Mouse (Mus musculus) intestine, embryonic 16.5 days (tissue): ENCODE results near the gene Arap1. TPM values are rescaled to one million over a fixed set of nuclear protein-coding genes. Genes with fewer than 3 reads are reported as not detected.

Source experiments
- ATAC-seq: fragments of 200-750 bp; cut with Nextera tagmentation; 2 replicates; pipeline ENCODE4 v1.8.0; 2017; ENCODE audit warnings: moderate TSS enrichment, moderate library complexity
- H3K27ac ChIP-seq: fragments of 300-500 bp; sonication (generic); 2 replicates; pipeline ENCODE4 v1.5.1; 2014; ENCODE audit warnings: mild to moderate bottlenecking, low read length
- H3K27me3 ChIP-seq: fragments of 300-500 bp; sonication (generic); replicated peaks from 2 replicates; pipeline ENCODE4 v1.6.1; 2014; ENCODE audit warnings: low read length, control low read depth, mixed read lengths; ENCODE audit not compliant: control insufficient read depth, insufficient read depth
- H3K36me3 ChIP-seq: fragments of 300-500 bp; sonication (generic); 2 replicates; pipeline ENCODE4 v1.6.1; 2014; ENCODE audit warnings: low read length, control low read depth; ENCODE audit not compliant: control insufficient read depth, insufficient read depth
- H3K4me1 ChIP-seq: fragments of 300-500 bp; sonication (generic); 2 replicates; pipeline ENCODE4 v1.6.1; 2014; ENCODE audit warnings: low read length, control low read depth, mixed read lengths; ENCODE audit not compliant: control insufficient read depth, insufficient read depth
- H3K4me2 ChIP-seq: fragments of 300-500 bp; sonication (generic); 2 replicates; pipeline ENCODE4 v1.6.1; 2014; ENCODE audit warnings: low read depth, low read length, control low read depth
- H3K4me3 ChIP-seq: fragments of 300-500 bp; sonication (generic); 2 replicates; pipeline ENCODE4 v1.5.1; 2014; ENCODE audit warnings: mild to moderate bottlenecking, low read length
- H3K9ac ChIP-seq: fragments of 300-500 bp; sonication (generic); 2 replicates; pipeline ENCODE4 v1.6.1; 2014; ENCODE audit warnings: low read depth, low read length
- H3K9me3 ChIP-seq: fragments of 300-500 bp; sonication (generic); 2 replicates; pipeline ENCODE4 v1.6.1; 2016; ENCODE audit warnings: low read length, control low read depth; ENCODE audit not compliant: control insufficient read depth
- WGBS: fragments of 180-500 bp; shearing (Covaris S2); extraction: QIAGEN DNeasy Blood & Tissue Kit; methylation state at CpG from one replicate; pipeline ENCODE4 v1.1.7; 2014; 5-methylcytosine and 5-hydroxymethylcytosine counted together
- polyA plus RNA-seq: library from polyadenylated mRNA; unstranded; fragments of >200 nt; fragmentation: Nextera tagmentation; extraction: Ambion mirVana; gene quantifications from 2 replicates; pipeline ENCODE4 v1.2.1, GENCODE M21; 2015

The Arap1 gene
- polyA plus RNA-seq, 1 experiment from 2014 or later: 61.8 TPM

GRCm38 (mm10) chr7:101313033-101313432, 34.8 kb upstream of the Arap1 start:
- Histone ChIP-seq H3K4me1 (peaks cover 16% of the 10 kb centered on the region), H3K4me2 (no peak overlapping the region), H3K9me3 (no peaks in the 10 kb centered on the region), H3K27ac (no peak overlapping the region), H3K4me3 (no peak overlapping the region), H3K27me3 (no peaks in the 10 kb centered on the region), H3K9ac (no peak overlapping the region), H3K36me3 (no peaks in the 10 kb centered on the region)
- no peak for ATAC-seq
- 50% methylated on average over 3 of the region's 3 CpGs for WGBS

GRCm38 (mm10) chr7:101314396-101314795, 33.5 kb upstream of the Arap1 start:
- Histone ChIP-seq H3K27me3 (no peaks in the 10 kb centered on the region), H3K4me1 (peaks cover 19% of the 10 kb centered on the region), H3K4me3 (no peak overlapping the region), H3K9ac (no peak overlapping the region), H3K9me3 (no peaks in the 10 kb centered on the region), H3K36me3 (no peaks in the 10 kb centered on the region), H3K4me2 (no peak overlapping the region), H3K27ac (no peak overlapping the region)
- ATAC-seq: no peak
- 69% methylated on average over 5 of the region's 5 CpGs for WGBS

DNA sequence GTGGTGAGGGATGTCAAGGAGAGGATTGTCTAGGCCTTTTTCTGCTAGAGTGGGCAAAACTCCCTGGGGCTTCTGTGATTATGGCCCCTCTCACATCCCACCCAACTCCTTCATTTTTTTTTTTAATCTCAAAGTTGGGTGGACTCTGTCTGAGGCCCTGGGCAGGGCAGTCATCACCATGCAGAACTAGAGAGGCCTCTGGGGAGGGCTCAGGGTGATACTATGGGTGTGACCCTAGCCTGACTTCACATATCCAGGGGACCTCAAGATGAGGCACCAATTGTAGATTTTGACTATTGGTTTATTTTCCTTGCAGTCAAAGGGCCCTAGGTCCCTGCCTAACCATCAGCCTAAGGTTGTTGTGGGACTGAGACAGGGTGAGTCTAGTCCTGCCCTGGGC, 32.2 kb upstream of the Arap1 start:
- Histone ChIP-seq H3K27ac (no peak overlapping the region), H3K4me3 (no peak overlapping the region), H3K4me1 (peaks cover 28% of the 10 kb centered on the region), H3K9me3 (no peaks in the 10 kb centered on the region), H3K4me2 (no peak overlapping the region), H3K9ac (no peak overlapping the region), H3K36me3 (no peaks in the 10 kb centered on the region), H3K27me3 (no peaks in the 10 kb centered on the region)
- ATAC-seq: no peak

- H3K27ac ChIP-seq: peak overlapping the region; percentile 46
- WGBS: 39% methylated on average over 6 of the region's 6 CpGs
- peak; percentile 39 for ATAC-seq
Observed at GRCm38 (mm10) chr7:101316591-101317001, 31.3 kb upstream of the Arap1 start.

GRCm38 (mm10) chr7:101317014-101317413, 30.9 kb upstream of the Arap1 start, which contains the start of gene Stard10:
Stard10 (plus strand) TSS chr7:101317086.
- no peaks in the 10 kb centered on the region for H3K9me3 ChIP-seq
- WGBS: 72% methylated on average over 3 of the region's 3 CpGs
- peaks cover 28% of the 10 kb centered on the region for H3K4me1 ChIP-seq
- H3K36me3 ChIP-seq: no peaks in the 10 kb centered on the region
- H3K4me2 ChIP-seq: no peak within 1 kb of the TSS
- no peaks in the 10 kb centered on the region for H3K27me3 ChIP-seq
- no peak within 1 kb of the TSS for H3K4me3 ChIP-seq
- no peak within 1 kb of the TSS for H3K9ac ChIP-seq
- peak within 1 kb of the TSS; percentile 46 for H3K27ac ChIP-seq
- ATAC-seq: no peak

More at GRCm38 (mm10) chr7:101316591-101317001, 31.3 kb upstream of the Arap1 start:
- peaks cover 28% of the 10 kb centered on the region for H3K4me1 ChIP-seq
- no peaks in the 10 kb centered on the region for H3K9me3 ChIP-seq
- no peak overlapping the region for H3K9ac ChIP-seq
- no peaks in the 10 kb centered on the region for H3K27me3 ChIP-seq
- H3K4me2 ChIP-seq: no peak overlapping the region
- no peaks in the 10 kb centered on the region for H3K36me3 ChIP-seq
- no peak overlapping the region for H3K4me3 ChIP-seq

DNA sequence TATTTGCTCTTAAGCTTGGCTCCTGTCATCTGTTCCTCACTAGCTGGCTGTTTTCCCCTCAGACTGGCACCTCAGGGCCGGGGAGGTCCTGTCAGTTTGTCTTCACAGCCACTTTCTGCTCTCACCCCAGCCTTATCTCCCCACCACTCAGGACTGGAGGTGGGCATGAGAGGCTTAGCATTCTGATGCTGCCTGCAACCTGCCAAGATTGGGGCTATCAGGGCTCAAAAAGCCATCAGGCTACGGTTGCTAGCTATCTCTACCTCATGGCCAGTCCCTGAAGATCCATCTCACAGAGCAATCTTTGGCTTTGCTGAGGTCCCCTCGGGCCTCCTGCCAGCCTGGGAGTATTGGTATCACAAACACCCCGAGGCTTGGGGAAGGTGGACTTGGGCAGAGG, 29.0 kb upstream of the Arap1 start:
- WGBS: 62% methylated on average over 4 of the region's 4 CpGs
- Histone ChIP-seq H3K4me1 (peaks cover 29% of the 10 kb centered on the region), H3K36me3 (no peaks in the 10 kb centered on the region), H3K9me3 (no peaks in the 10 kb centered on the region), H3K4me2 (no peak overlapping the region), H3K9ac (no peak overlapping the region), H3K27ac (no peak overlapping the region), H3K27me3 (no peaks in the 10 kb centered on the region), H3K4me3 (no peak overlapping the region)
- no peak for ATAC-seq

DNA sequence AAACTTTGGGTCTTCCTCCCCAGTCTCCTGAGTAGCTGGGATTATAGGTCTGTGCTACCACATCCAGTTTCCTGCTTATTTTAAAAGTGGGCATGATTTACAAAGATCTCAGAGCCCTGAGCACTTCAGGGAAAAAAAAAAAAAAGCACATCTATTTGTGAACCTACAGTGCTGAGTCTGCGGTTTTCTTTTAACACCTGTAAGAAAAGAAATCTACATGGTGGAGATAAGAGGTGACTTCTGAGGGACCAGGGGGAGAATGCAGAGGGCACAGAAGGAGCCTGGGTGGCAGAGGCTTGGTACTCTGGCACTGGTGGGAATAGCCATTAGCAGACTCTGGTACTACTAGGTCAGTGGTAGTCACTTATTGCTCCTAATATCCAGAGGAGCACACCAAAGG, 28.1 kb upstream of the Arap1 start:
- 61% methylated on average over 1 of the region's 1 CpGs for WGBS
- H3K4me3 ChIP-seq: no peak overlapping the region
- H3K4me2 ChIP-seq: 0 out of 2 replicates have a peak overlapping the region, but pooled peaks have one; percentile 87
- H3K9me3 ChIP-seq: no peaks in the 10 kb centered on the region
- H3K36me3 ChIP-seq: no peaks in the 10 kb centered on the region
- peaks cover 37% of the 10 kb centered on the region for H3K4me1 ChIP-seq
- H3K27ac ChIP-seq: peak overlapping the region; percentile 91
- ATAC-seq: no peak
- H3K9ac ChIP-seq: peak overlapping the region; percentile 86; the same call in 1 of the 2 replicates
- no peaks in the 10 kb centered on the region for H3K27me3 ChIP-seq

DNA sequence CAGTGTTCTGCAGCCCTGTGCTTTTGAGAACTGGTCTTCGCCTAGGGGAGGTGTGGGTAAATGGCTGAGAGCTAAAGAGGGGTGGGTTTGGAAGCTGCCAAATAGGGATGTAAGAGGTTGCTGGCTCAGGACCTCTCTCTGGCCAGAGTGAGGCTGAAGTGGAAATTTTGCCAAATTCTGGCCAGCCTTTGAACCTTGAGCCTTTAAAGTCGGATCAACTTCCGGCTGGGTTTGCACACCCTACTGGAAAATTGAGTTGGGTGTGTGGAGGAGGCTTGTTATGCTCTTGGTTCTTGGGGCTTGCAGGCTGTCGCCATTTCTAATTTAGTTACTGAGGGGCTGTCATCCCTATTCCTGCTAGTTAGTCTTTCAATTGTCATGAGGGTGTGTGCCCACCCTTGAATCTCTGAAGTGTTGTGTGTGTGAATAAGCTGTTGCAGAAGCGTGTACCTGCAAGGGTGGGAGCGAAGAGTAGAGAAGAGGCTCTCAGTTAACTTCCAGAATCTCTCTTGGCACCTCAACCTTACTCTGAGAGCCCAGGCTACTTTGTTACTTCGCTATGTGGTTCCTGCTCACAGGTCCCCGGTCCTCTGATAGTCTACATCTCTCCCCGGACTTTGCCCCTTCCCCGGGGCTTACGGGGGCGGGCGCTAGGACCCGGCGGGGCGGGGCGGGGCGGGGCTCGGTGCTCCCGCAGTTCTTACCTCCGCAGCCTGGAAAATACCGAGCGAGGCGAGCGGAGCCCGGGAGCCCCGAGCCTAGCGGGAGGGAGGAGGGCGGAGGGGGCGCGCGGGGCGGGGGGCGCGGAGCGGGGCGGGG, 27.3 kb upstream of the Arap1 start:
- H3K4me3 ChIP-seq: peak overlapping the region; percentile 81
- ATAC-seq: peak; percentile 78
- peak overlapping the region; percentile 87 for H3K4me2 ChIP-seq
- peak overlapping the region; percentile 86 for H3K9ac ChIP-seq
- H3K9me3 ChIP-seq: no peaks in the 10 kb centered on the region
- no peaks in the 10 kb centered on the region for H3K36me3 ChIP-seq
- H3K27me3 ChIP-seq: no peaks in the 10 kb centered on the region
- 4% methylated on average over 20 of the region's 37 CpGs for WGBS
- peak overlapping the region; percentile 91 for H3K27ac ChIP-seq
- peaks cover 36% of the 10 kb centered on the region for H3K4me1 ChIP-seq

DNA sequence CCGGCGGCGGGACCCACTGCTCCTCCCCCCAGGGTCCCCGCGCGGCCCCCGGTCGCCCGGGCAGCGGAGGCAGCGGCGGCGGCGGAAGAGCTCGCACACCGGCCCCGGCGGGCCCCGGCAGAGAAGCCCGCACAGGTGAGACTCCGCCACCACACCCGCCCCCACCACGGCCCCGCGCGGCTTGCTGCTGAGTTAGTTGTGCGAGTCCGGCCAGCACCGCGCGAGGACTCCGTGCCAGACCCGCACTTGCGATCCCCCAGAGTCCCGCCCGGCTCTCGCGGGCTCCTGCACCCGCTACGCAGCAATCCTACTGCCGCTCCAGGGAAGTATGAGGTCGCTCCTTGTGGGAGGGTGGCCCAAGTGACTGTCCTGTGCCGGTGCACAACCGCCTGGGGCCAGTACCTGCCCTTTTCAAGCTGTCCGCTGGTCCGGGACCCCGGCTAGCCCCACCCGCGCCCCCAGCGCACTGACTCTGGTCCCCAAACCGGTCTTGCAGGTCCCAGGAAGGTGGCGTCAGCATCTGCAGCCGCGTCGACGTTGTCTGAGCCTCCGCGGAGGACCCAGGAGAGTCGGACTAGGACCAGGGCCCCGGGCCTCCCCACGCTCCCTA, 26.5 kb upstream of the Arap1 start:
- WGBS: 2% methylated on average over 35 of the region's 61 CpGs
- peak; percentile 44 for ATAC-seq
- Histone ChIP-seq H3K27ac (peak overlapping the region; percentile 91), H3K4me3 (peak overlapping the region; percentile 81), H3K4me2 (peak overlapping the region; percentile 87), H3K9ac (peak overlapping the region; percentile 86), H3K27me3 (no peaks in the 10 kb centered on the region), H3K9me3 (no peaks in the 10 kb centered on the region), H3K36me3 (no peaks in the 10 kb centered on the region), H3K4me1 (peaks cover 32% of the 10 kb centered on the region)
